Mouse (Mus musculus) small intestine, adult 2 months (tissue): ENCODE data around the gene Dis3l2.

ENCODE experiments used
- CTCF ChIP-seq: fragments of 200-500 bp; IDR thresholded peaks from 2 replicates; pipeline ENCODE4 v1.5.1; 2012; ENCODE audit warnings: low read depth, mild to moderate bottlenecking, control low read depth, inconsistent platforms, low read length, moderate library complexity, mixed read lengths; ENCODE audit not compliant: insufficient replicate concordance, insufficient read length; ENCODE audit errors: extremely low read depth
- POLR2A ChIP-seq: fragments of 200-500 bp; IDR thresholded peaks from 2 replicates; pipeline ENCODE4 v1.6.1; 2012; ENCODE audit warnings: low read depth, mild to moderate bottlenecking, control low read depth, inconsistent platforms, low read length, moderate library complexity

- TF ChIP-seq POLR2A = no peak
- TF ChIP-seq CTCF = peak; percentile 72; the same call in 1 of the 2 replicates
These were observed 337.5 kb downstream of the Dis3l2 start for GRCm38 (mm10) chr1:87041119-87041518.
